In the genomic region with DNA sequence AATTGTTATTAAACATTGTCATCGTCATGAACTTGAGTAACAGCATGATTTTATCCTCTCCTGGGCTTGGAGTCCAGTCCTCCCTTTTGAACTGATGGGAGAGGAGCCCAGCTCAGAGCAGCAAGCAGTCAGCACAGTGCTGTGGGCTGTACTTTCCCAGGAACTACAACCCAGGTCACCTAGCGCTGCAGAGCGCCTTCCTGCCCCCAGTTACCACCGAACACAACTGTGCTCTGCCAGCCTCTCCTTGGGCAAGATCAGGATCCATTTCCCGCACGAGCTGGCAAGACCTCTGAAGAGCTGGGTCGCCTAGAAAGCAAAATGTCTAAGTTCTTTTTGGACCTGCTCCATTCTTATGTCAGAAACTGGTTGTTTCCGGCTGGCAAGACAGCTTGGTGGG, we compare ENCODE assay signal across 30 mouse cellular contexts. TPM values are rescaled to one million over a fixed set of nuclear protein-coding genes. Genes with fewer than 3 reads are reported as not detected.
DNase-seq lines count a peak whose midpoint lies in the region; ATAC-seq lines count a peak whose summit lies in the region.
"Had no signal": no experiment of that assay in that cellular context is flagged by ENCODE, and none has a peak within 500 bp of the region (broad histone marks: within the 10 kb centered on the region; RNA-seq: fewer than 3 reads in every experiment).

No protein-coding gene starts in this region.

- H3K4me2 ChIP-seq in heart, embryonic 11.5 days, result no peak overlapping the region
- H3K4me2 ChIP-seq: embryonic facial prominence, embryonic 13.5 days; embryonic facial prominence, embryonic 15.5 days; forebrain, embryonic 12.5 days had no signal

- DNase-seq in adrenal gland, postnatal 14 days, result peak; percentile 21
- DNase-seq in adrenal gland, postnatal 10 days, result no peak
- DNase-seq in heart, embryonic 10.5 days (ENCODE audit: low spot score), result peak; percentile 62
- peak; percentile 17 for DNase-seq in fibroblast of lung, adult 2 months (ENCODE audit: low read depth)
- no peak for DNase-seq in hindbrain, embryonic 10.5 days (ENCODE audit: low spot score)
- DNase-seq: adrenal gland, adult 2 months; adrenal gland, postnatal 25 days; B cell, adult 2 months; cerebellum, adult 11 months; cerebellum, adult 18-20 months; cerebellum, adult 8-10 months; cerebellum, adult 9-11 months; cerebellum, postnatal 14 days; cerebellum, postnatal 36 days; embryo, embryonic 11 days had no signal

- H3K36me3 ChIP-seq in heart, embryonic 10.5 days, result no peaks in the 10 kb centered on the region
- H3K36me3 ChIP-seq in heart, embryonic 11.5 days (ENCODE audit: control insufficient read depth, insufficient read depth, low read length), result no peaks in the 10 kb centered on the region
- no peaks in the 10 kb centered on the region for H3K36me3 ChIP-seq in hindbrain, embryonic 10.5 days
- H3K36me3 ChIP-seq: embryonic facial prominence, embryonic 13.5 days; embryonic facial prominence, embryonic 15.5 days; forebrain, embryonic 10.5 days; forebrain, embryonic 12.5 days; G1E had no signal

- no peaks in the 10 kb centered on the region for H3K27me3 ChIP-seq in heart, embryonic 10.5 days (ENCODE audit: insufficient read depth, poor library complexity, severe bottlenecking)
- no peaks in the 10 kb centered on the region for H3K27me3 ChIP-seq in heart, embryonic 11.5 days (ENCODE audit: control insufficient read depth, insufficient read depth, low read length)
- no peaks in the 10 kb centered on the region for H3K27me3 ChIP-seq in hindbrain, embryonic 10.5 days (ENCODE audit: insufficient read depth, poor library complexity, severe bottlenecking)
- H3K27me3 ChIP-seq: CH12.LX; embryonic facial prominence, embryonic 13.5 days; embryonic facial prominence, embryonic 15.5 days; forebrain, embryonic 12.5 days had no signal

- 63% methylated on average over 8 of the region's 8 CpGs for WGBS in heart, embryonic 10.5 days
- WGBS in heart, embryonic 11.5 days (ENCODE audit: insufficient replicate concordance), result 61% methylated on average over 8 of the region's 8 CpGs
- WGBS in hindbrain, embryonic 10.5 days, result 73% methylated on average over 8 of the region's 8 CpGs

- no peak for ATAC-seq in heart, embryonic 11.5 days (replicated peaks; ENCODE audit: insufficient number of reproducible peaks, low FRiP score, low TSS enrichment)
- ATAC-seq: activated CD4-positive, CD25-positive, alpha-beta regulatory T cell, adult 4 months; CD4-positive, CD25-positive, alpha-beta regulatory T cell, adult 4 months; forebrain, embryonic 14.5 days; forebrain, embryonic 16.5 days; Patski had no signal

- H3K4me1 ChIP-seq in heart, embryonic 10.5 days, result no peaks in the 10 kb centered on the region
- no peaks in the 10 kb centered on the region for H3K4me1 ChIP-seq in heart, embryonic 11.5 days (ENCODE audit: control insufficient read depth, insufficient read depth, low read length)
- H3K4me1 ChIP-seq in hindbrain, embryonic 10.5 days (replicated peaks), result no peaks in the 10 kb centered on the region
- H3K4me1 ChIP-seq: embryonic facial prominence, embryonic 13.5 days; embryonic facial prominence, embryonic 15.5 days; forebrain, embryonic 10.5 days; forebrain, embryonic 12.5 days had no signal

- no peak overlapping the region for H3K9ac ChIP-seq in heart, embryonic 11.5 days (ENCODE audit: low read depth, low read length)
- H3K9ac ChIP-seq: embryonic facial prominence, embryonic 13.5 days; embryonic facial prominence, embryonic 15.5 days; forebrain, embryonic 12.5 days had no signal

- no peak overlapping the region for H3K27ac ChIP-seq in heart, embryonic 10.5 days
- H3K27ac ChIP-seq in heart, embryonic 11.5 days (ENCODE audit: low read depth, low read length), result no peak overlapping the region
- H3K27ac ChIP-seq in hindbrain, embryonic 10.5 days, result no peak overlapping the region
- H3K27ac ChIP-seq: embryonic facial prominence, embryonic 13.5 days; embryonic facial prominence, embryonic 15.5 days; forebrain, embryonic 10.5 days; forebrain, embryonic 12.5 days had no signal

- no peak overlapping the region for H3K4me3 ChIP-seq in heart, embryonic 10.5 days
- no peak overlapping the region for H3K4me3 ChIP-seq in heart, embryonic 11.5 days (ENCODE audit: low read depth, low read length)
- no peak overlapping the region for H3K4me3 ChIP-seq in hindbrain, embryonic 10.5 days
- H3K4me3 ChIP-seq: embryonic facial prominence, embryonic 13.5 days; embryonic facial prominence, embryonic 15.5 days; erythroblast, embryonic 14.5 days; forebrain, embryonic 10.5 days; forebrain, embryonic 12.5 days had no signal

- peaks cover 7% of the 10 kb centered on the region; the same call in 1 of the 2 replicates for H3K9me3 ChIP-seq in heart, embryonic 10.5 days
- H3K9me3 ChIP-seq in heart, embryonic 11.5 days (replicated peaks; ENCODE audit: control insufficient read depth, low read length), result peaks cover 2% of the 10 kb centered on the region; the same call in 1 of the 2 replicates
- H3K9me3 ChIP-seq in hindbrain, embryonic 10.5 days, result peaks cover 15% of the 10 kb centered on the region; the same call in 1 of the 2 replicates
- H3K9me3 ChIP-seq: embryonic facial prominence, embryonic 13.5 days; embryonic facial prominence, embryonic 15.5 days had no signal

RNA-seq across cellular contexts. Expression of a gene that starts 17.4 kb away (rescaled TPM):
- total RNA-seq in adrenal gland, postnatal 14 days (2021), result not detected in 2 replicates
- not detected for total RNA-seq in adrenal gland, postnatal 10 days (2021)
- polyA plus RNA-seq in heart, embryonic 10.5 days (2016; fragmentation: Nextera tagmentation; extraction: Ambion mirVana), result not detected in 2 replicates
- not detected in 2 replicates for polyA plus RNA-seq in heart, embryonic 11.5 days (2014; fragmentation: Nextera tagmentation; extraction: Ambion mirVana)
- 0.29 and 0.34 TPM in 2 replicates for polyA plus RNA-seq in hindbrain, embryonic 10.5 days (2016; fragmentation: Nextera tagmentation; extraction: Ambion mirVana)
- total RNA-seq: adrenal gland, adult 2 months; adrenal gland, postnatal 25 days; common myeloid progenitor, adult 5-6 weeks; G1E had no signal
- polyA plus RNA-seq: adrenal gland, adult 2 months; CD4-positive, CD25-positive, alpha-beta regulatory T cell, adult 4 months; embryonic facial prominence, embryonic 11.5 days; embryonic facial prominence, embryonic 13.5 days; embryonic facial prominence, embryonic 15.5 days; erythroblast, embryonic 14.5 days; forebrain, embryonic 16.5 days; G1E had no signal

RNA-seq across cellular contexts. Expression of a gene that starts 28.2 kb away (rescaled TPM):
- 0.15 TPM in 1 of 2 replicates, not detected in the other for total RNA-seq in adrenal gland, postnatal 14 days (2021)
- total RNA-seq in adrenal gland, postnatal 10 days (2021), result under 1 TPM in 1 of 2 experiments, not detected in 1; 0.21 TPM
- polyA plus RNA-seq in heart, embryonic 10.5 days (2016; fragmentation: Nextera tagmentation; extraction: Ambion mirVana), result 0.15 and 0.64 TPM in 2 replicates
- polyA plus RNA-seq in heart, embryonic 11.5 days (2014; fragmentation: Nextera tagmentation; extraction: Ambion mirVana), result 0.21 TPM in 1 of 2 replicates, not detected in the other
- polyA plus RNA-seq in hindbrain, embryonic 10.5 days (2016; fragmentation: Nextera tagmentation; extraction: Ambion mirVana), result 0.52 and 1.1 TPM in 2 replicates
- total RNA-seq: adrenal gland, postnatal 25 days; CH12.LX; common myeloid progenitor, adult 5-6 weeks had no signal
- polyA plus RNA-seq: activated CD4-positive, CD25-positive, alpha-beta regulatory T cell, adult 4 months; adrenal gland, adult 2 months; CD4-positive, CD25-positive, alpha-beta regulatory T cell, adult 4 months; erythroblast, embryonic 14.5 days; G1E had no signal

RNA-seq across cellular contexts. Expression of a gene that starts 28.6 kb away (rescaled TPM):
- total RNA-seq in adrenal gland, postnatal 14 days (2021), result 27.5 and 34.5 TPM in 2 replicates
- 10 to 100 TPM; 29.1 to 30.1 TPM for total RNA-seq in adrenal gland, postnatal 10 days (2021)
- polyA plus RNA-seq in heart, embryonic 10.5 days (2016; fragmentation: Nextera tagmentation; extraction: Ambion mirVana), result 69.0 and 91.3 TPM in 2 replicates
- 65.5 and 76.0 TPM in 2 replicates for polyA plus RNA-seq in heart, embryonic 11.5 days (2014; fragmentation: Nextera tagmentation; extraction: Ambion mirVana)
- polyA plus RNA-seq in hindbrain, embryonic 10.5 days (2016; fragmentation: Nextera tagmentation; extraction: Ambion mirVana), result 110 and 118 TPM in 2 replicates

RNA-seq across cellular contexts. Expression of a gene that starts 39.2 kb away (rescaled TPM):
- total RNA-seq in adrenal gland, postnatal 14 days (2021), result 20.4 and 27.1 TPM in 2 replicates
- 10 to 100 TPM; 22.9 to 23.8 TPM for total RNA-seq in adrenal gland, postnatal 10 days (2021)
- polyA plus RNA-seq in heart, embryonic 10.5 days (2016; fragmentation: Nextera tagmentation; extraction: Ambion mirVana), result 21.9 and 23.8 TPM in 2 replicates
- 22.4 and 26.1 TPM in 2 replicates for polyA plus RNA-seq in heart, embryonic 11.5 days (2014; fragmentation: Nextera tagmentation; extraction: Ambion mirVana)
- 34.5 and 39.8 TPM in 2 replicates for polyA plus RNA-seq in hindbrain, embryonic 10.5 days (2016; fragmentation: Nextera tagmentation; extraction: Ambion mirVana)

Comparison
In these comparisons a context has a peak if more than half of its experiments do, and no peak if none do; other contexts are left out.
1. DNase-seq: peak in adrenal gland, postnatal 14 days (single experiment), heart, embryonic 10.5 days (single experiment) and fibroblast of lung, adult 2 months (single experiment); none in adrenal gland, postnatal 10 days (single experiment) and hindbrain, embryonic 10.5 days (single experiment).